Mouse (Mus musculus): ENCODE data around the gene Slitrk1. TPM values are rescaled to one million over a fixed set of nuclear protein-coding genes. Genes with fewer than 3 reads are reported as not detected.
A peak's percentile ranks its signal among the peaks of the same experiment; 100 is the strongest.

Slitrk1 gene
- 10 to 100 TPM; 80.7 to 84.1 TPM for total RNA-seq (2021)

- intact Hi-C loops (cut with DNase I) = loop anchor here (5.0 kb wide), 4 partner anchors 71 to 449 kb away; no protein-coding TSS in a partner anchor
- peak; percentile 60 to 89 for DNase-seq (ENCODE audit: low spot score in 2 of 2)
Observed at GRCm38 (mm10) chr14:108913714-108914263, at the start of gene Slitrk1. Slitrk1 (minus strand) TSS chr14:108914158.

- DNase-seq (ENCODE audit: low spot score in 2 of 2) = no peak
- intact Hi-C loops (cut with DNase I) = no loop called here
Observed at GRCm38 (mm10) chr14:108935777-108936176, 21.8 kb upstream of the Slitrk1 start.

GRCm38 (mm10) chr14:108914336-108914735, 378 bp upstream of the Slitrk1 start:
- intact Hi-C loops (cut with DNase I) = loop anchor here (5.0 kb wide), 4 partner anchors 72 to 448 kb away; no protein-coding TSS in a partner anchor
- DNase-seq (ENCODE audit: low spot score in 2 of 2) = no peak

- intact Hi-C loops (cut with DNase I) = loop anchor here (5.0 kb wide), 4 partner anchors 71 to 449 kb away; no protein-coding TSS in a partner anchor
- DNase-seq (ENCODE audit: low spot score in 2 of 2) = peak; percentile 42 to 48
Observed at GRCm38 (mm10) chr14:108912876-108913490, 975 bp downstream of the Slitrk1 start.

GRCm38 (mm10) chr14:108912021-108912875, 1.7 kb downstream of the Slitrk1 start:
- intact Hi-C loops (cut with DNase I) = loop anchor here (5.0 kb wide), 4 partner anchors 70 to 450 kb away; no protein-coding TSS in a partner anchor
- peak; percentile 67 to 74 for DNase-seq (ENCODE audit: low spot score in 2 of 2)

GRCm38 (mm10) chr14:108911138-108911841, 2.7 kb downstream of the Slitrk1 start:
- DNase-seq (ENCODE audit: low spot score in 2 of 2) = peak; percentile 78 to 95
- intact Hi-C loops (cut with DNase I) = loop anchor here (5.0 kb wide), 4 partner anchors 69 to 451 kb away; no protein-coding TSS in a partner anchor

GRCm38 (mm10) chr14:108910449-108911137, 3.4 kb downstream of the Slitrk1 start:
- intact Hi-C loops (cut with DNase I) = loop anchor here (5.0 kb wide), 4 partner anchors 68 to 452 kb away; no protein-coding TSS in a partner anchor
- peak; percentile 29 to 44 for DNase-seq (ENCODE audit: low spot score in 2 of 2)

- intact Hi-C loops (cut with DNase I) = no loop called here
- DNase-seq (ENCODE audit: low spot score in 2 of 2) = no peak
Observed at GRCm38 (mm10) chr14:108909336-108909953, 4.5 kb downstream of the Slitrk1 start.

GRCm38 (mm10) chr14:108898601-108899000, 15.4 kb downstream of the Slitrk1 start:
- DNase-seq (ENCODE audit: low spot score in 2 of 2) = no peak

GRCm38 (mm10) chr14:108895456-108895855, 18.5 kb downstream of the Slitrk1 start:
- DNase-seq (ENCODE audit: low spot score in 2 of 2) = no peak
- intact Hi-C loops (cut with DNase I) = no loop called here

More at GRCm38 (mm10) chr14:108898601-108899000, 15.4 kb downstream of the Slitrk1 start:
- intact Hi-C loops (cut with DNase I) = no loop called here

- DNase-seq (ENCODE audit: low spot score in 2 of 2) = no peak
- intact Hi-C loops (cut with DNase I) = no loop called here
Observed at GRCm38 (mm10) chr14:108867816-108868215, 46.1 kb downstream of the Slitrk1 start.

GRCm38 (mm10) chr14:108864631-108865030, 49.3 kb downstream of the Slitrk1 start:
- DNase-seq (ENCODE audit: low spot score in 2 of 2) = no peak
- intact Hi-C loops (cut with DNase I) = no loop called here

- intact Hi-C loops (cut with DNase I) = no loop called here
- no peak for DNase-seq (ENCODE audit: low spot score in 2 of 2)
Observed at GRCm38 (mm10) chr14:108859310-108859709, 54.6 kb downstream of the Slitrk1 start.

Data from left cerebral cortex, postnatal 25 days (tissue).